Mouse (Mus musculus) ES-CJ7 (cell line): ENCODE data around the gene Acp7.

Experiments
- DNase-seq: peaks from one replicate; pipeline ENCODE4 v3.0.0; 2011; ENCODE audit warnings: low read depth, low spot score

The Acp7 gene

DNA sequence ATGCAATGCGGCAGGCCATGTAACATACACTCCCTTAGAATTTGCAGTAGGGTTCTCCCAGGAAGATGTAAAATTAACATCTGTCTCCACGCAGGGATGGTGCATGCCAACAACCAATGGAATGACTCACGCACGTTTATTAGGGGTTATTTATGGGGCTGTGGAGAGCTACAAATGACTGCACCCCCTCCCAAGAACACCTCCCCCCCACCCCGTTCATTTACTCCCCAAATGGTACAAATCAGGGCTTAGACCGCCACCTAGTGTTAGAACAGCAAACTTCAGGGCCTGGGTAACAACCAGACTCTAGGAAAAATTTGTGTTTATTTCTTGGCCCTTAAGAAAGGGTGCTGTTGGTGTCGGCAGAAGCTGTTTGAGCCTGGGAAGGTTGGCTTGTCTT, 29.5 kb downstream of the Acp7 start:
- DNase-seq, result peak; percentile 69

GRCm38 (mm10) chr7:28601029-28601428, 30.1 kb downstream of the Acp7 start:
- DNase-seq, result peak; percentile 75

DNA sequence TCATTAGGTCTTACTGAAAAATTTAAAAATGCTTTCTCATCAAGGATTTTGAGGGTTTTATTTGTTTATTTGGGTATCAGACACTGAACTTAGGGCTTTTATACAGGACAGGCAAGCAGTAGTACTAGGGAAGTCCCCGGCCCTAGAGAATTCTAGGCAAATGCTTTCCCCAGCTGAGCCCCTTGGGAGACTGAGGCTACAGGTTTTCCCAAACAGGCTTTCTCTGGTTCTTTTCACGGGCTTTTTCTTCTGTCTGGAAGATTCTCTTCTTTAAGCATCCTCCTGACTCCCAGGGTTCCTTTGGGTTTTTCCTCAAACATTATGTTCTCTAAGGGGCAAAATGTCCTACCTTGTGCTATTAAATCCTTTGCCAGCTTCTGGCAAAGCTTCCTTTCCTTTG, 32.2 kb downstream of the Acp7 start:
- DNase-seq, result no peak

DNA sequence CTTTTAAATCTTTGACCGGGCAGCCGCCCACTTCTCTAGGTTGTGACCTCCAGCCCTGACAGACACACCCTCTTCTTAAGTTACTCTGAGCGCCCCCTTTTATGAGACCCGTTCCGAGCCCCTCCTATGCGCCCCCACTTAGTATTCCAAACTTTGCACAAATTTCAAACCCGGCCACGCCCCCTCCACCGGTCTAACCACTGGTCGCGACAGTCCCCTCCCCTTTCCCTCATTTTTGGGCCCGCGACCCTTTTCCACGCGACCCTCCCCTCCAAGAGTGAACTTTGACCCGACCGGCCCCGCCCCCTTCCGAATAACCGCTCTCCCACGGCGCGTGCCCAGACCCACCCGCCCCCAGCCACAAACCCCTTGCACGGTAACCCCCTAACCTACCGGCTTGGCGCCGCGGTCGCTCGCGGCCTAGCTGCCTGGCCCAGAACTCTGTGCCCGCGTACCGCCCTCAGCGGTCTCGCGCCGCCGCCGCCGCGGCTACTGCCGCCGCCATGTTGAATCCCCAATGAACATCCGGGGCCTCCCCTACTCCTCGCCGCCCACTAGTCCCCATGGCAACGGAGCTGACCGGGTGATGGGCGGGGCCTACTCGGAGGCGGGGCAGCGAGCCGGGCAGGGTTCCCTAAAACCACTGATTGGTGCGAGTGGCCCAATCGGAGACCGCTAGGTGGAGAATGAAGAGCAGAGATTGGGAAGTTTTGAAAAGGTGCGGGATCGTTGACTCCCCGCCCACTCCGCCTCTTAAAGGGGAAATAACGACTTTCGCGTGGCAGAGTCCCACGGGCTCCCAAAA, 33.3 kb downstream of the Acp7 start, which contains the start of the genes Samd4b and Pak4:
TSS of gene Samd4b (minus strand) at position 503 of the 805 bp plus-strand sequence.
TSS of gene Pak4 (minus strand) at position 544 of the 805 bp plus-strand sequence.
- DNase-seq, result peak; percentile 98

- DNase-seq, result no peak
Measured at GRCm38 (mm10) chr7:28597277-28597570, 33.9 kb downstream of the Acp7 start.

DNA sequence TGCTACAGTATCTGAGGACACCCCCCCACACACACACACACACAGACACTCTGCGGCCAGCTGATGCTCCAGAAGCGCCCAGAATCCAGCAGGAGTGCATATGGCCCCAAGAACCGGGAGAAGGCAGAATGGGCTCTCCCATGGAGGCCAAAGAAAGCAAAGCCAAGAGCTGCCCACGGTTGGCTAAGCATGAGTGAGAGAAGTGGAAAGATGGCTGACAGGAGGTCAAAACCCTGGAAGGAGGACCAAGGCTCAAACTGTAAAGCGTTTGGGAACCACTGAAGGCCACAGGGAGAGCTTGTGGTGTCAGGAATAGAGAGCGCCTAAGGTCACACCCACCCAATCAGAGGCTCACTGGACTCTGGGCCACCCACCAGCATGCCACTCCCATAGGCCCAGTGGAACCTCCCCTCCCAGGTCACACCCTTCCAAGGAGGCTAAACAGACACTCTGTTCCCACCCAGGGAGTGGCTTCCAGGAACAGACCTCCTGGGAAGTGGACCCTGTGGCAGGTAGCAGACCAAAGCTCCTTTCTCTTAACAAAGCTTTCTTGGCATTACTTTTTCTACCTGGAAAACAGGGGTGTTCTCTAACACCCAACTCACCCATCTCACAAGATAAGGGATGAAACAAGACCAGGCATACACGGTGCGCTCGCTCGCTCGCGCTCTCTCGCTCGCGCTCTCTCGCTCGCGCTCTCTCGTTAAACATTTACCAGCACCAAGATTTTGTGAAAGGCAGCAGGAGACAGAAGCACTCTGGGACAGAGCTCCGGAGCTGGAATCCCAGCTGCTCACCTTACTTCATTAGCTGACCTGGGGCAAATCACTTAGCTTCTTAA, 34.5 kb downstream of the Acp7 start:
- peak; percentile 94 for DNase-seq

GRCm38 (mm10) chr7:28595751-28596435, 35.2 kb downstream of the Acp7 start:
- DNase-seq, result no peak

DNA sequence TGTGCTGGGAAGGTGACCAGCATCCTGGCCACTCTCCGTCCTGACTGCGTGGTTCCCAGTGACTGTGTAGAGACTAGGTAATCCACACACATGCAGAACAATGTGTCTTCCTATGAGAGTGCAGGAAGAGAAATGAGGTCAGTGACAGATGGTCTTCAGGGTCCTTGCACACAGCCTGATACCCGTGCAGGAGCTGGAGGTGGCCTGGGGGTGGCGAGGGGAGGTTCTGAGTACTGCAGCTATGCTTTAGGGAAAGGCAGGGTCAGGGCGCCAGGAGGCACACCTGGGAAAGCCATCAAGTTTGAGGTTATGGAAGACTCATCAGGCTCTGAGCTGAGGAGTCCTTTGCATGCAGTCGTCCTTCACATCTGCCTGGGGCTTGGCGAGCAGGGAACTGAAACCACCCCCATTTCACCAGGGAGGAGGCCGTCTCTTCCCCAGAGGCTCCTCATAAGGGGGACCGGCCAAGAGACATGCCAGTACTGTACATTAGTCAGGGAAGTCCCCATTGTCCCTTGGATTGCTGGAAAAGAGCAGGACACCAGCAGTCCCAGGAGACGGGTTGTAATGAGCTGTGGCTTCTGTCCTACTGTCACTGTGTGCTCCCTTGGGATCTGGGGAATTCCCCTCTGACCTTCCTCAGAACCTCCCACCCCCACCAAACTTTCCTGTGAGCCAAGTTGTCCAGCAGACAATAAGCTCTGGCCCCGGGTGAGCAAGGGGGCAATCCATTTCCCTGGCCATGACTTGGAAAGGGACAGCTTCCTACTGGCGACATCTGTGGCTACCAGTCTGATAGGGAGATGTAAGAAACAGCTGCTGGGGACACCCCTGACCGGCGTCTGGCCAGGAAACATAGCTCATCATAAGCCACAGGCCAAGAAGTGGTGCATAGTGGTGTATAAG, 37.7 kb downstream of the Acp7 start:
- DNase-seq, result no peak

DNA sequence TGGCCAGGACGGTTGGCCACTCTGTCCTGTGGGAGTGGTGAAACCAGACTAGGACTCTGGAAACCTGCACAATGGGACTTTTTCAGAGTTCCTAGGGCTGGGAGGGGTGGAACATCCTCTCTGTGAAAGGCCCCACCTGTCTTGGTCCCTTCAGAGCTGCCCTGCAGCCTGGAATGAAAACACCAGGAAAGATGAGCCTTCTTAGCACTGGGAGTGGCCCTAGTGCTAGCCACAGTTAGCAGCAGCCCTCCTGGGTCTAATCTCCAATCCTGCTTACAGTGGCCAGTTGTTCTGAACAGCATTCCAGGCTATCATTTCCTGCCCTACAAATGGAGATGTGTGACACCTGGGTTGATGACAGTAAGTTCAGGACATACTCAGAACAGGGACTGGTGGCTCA, 39.3 kb downstream of the Acp7 start:
- no peak for DNase-seq

- DNase-seq, result no peak
Measured at GRCm38 (mm10) chr7:28587644-28588043, 43.5 kb downstream of the Acp7 start.

DNA sequence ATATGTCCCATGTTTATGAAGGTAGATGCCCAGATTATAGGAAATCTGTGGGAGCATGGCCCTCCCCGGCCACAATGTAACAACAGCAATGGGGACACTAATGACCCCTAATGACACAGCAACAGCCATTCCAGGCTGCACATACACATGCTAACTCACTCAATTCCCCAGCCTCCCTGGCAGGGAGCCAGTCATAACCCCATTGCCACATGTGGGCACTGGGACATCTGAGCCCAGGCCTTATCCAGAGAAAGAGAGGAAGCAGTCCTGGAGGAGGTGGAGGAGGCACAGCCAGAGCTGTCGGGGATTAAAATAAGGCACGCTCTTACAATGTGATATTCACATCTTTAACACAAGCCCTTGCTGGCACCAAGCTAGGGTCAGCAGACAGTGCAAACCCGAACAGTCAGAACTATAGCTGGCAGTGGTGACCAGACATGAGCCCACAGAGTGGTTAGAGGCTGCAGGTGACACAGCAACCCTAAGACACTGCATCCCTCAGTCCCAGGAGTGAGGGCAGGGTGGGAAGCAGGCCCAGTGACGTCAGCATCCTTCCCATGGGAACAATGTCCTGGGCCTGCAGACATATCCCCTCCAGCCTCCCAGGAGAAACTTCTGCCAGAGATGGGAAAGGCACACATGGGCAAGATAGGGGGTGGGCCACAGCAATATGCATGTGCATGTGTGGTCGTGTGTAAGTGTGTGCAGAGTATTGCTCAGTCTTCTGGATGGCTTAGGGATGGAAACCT, 44.3 kb downstream of the Acp7 start:
- no peak for DNase-seq

DNA sequence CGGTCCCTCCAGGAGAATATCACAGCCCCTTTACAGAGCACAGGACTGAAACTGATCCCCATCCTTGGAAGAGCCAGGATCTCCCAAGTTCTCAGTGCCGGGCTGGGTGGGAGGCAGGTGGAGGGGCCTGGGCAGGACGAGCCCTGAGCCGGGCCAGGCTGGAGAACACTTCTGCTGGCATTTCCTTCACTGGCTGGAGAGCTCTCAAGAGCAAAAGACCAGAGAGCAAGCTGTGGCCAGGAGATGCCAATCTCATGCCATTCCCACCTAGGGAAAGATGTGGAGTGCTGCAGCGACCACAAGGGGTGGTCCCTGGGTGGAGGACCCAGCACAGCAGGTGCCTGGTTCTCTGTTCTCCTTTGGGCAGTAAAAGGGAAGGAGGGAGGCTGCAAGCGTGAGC, 46.1 kb downstream of the Acp7 start:
- no peak for DNase-seq

DNA sequence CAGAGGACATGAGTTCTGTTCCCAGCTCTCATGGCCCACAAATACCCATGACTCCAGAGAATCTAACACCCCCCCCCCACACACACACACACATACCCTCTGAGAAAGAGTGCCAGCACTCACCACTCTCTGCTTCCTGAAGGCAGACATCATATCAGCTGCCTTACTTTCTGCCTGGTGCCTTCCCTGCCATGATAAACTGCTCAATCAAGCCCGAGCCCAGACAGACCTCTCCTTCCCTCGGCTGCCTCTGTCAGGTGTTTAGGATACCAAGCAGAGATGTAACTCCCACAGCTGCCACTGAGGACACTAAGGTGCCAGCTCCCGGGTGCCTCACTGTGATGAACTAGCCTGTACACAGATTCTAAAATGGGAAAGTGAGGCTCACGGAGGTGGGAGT, 46.7 kb downstream of the Acp7 start:
- no peak for DNase-seq

DNA sequence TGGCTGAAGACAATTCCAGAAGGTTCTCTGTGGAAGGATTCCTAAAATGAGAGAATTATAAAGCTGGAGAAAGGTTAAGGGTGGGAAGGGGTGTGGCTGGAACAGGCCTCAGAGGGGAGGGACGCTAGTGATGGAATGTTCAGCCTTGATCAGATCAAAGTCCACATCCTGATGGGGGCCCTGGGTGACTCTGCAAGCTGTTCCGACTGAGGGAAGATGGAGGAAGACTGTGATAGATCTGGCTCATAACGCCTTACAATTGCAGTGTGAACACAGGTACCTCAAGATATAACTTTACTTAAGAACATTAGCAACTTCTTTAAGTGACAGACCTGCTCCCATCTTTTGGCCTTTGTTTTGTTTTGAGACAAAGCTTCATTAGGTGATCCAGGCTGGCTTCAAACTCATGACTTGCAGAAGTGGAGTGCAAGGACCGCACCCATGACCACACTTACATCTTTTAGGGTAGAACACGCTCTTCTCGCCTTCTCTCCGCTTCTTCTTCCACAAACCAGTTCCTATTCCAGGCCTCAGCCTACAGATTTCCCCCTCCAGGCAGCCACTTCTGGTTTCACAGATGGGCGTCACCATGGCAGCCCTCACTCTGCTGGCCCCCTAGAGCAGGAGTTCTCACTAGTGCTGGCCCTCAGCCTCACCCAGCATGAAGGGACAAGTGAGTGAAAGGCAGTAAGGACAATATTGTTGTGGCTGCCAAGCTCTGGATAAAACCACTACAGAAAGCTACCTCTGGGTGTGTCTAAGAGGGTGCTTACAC, 47.4 kb downstream of the Acp7 start:
- no peak for DNase-seq

DNA sequence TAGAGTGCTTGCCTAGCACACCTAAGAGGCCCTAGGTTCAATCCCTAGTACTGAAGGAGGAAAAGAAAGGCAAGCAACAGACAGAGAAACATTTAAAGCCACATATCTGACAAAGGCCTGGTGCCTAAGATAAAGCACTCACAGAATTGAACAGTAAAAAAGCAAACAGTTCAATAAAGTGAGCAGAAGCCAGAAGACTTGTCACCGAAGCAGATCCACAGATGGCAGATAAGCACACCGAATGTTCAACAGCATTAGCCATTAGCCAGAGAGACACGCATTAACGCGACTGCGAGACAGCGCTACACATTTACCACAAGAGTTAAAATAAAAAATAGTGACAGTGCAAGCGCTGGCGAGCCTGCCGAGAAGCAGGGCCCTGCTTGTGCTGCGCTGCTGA, 48.3 kb downstream of the Acp7 start:
- DNase-seq, result no peak

DNA sequence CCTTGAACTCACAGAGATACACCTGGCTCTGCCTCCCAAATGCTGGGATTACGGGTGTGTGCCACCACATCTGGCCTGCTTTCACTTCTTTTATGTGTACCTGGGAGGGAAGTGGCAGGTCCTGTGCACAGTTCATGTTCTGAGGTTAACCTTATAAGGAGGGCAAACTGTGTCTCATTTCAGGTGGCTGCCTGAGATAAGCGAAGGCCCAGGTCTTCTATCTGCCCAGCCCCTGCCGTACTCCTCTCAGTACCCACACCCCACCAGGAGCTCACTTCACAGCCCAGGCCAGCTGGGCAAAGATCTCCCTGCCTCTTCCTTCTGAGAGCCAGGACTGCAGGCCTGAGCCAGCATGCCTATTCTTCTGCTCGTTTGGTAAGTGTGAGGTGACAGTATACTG, 49.4 kb downstream of the Acp7 start:
- no peak for DNase-seq

DNA sequence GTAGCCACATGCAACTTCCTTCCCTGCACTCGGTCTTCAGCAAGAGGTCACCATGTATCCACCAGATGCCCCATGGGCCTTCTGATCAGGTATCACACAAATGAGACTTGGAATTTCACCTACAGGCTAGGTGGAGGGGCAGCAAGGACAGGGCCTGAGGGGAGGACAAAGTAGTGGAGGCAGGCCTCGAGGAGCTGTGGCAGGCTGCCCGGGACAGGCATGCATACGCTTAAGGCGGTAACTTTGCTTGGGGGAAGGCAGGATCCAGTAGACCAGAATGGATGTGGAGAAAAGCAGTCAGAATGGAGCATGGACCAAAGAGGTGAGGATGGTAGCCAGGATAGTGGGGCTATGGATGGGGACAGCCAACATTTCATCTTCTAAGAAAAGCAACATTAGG, 51.3 kb downstream of the Acp7 start:
- DNase-seq, result no peak

DNA sequence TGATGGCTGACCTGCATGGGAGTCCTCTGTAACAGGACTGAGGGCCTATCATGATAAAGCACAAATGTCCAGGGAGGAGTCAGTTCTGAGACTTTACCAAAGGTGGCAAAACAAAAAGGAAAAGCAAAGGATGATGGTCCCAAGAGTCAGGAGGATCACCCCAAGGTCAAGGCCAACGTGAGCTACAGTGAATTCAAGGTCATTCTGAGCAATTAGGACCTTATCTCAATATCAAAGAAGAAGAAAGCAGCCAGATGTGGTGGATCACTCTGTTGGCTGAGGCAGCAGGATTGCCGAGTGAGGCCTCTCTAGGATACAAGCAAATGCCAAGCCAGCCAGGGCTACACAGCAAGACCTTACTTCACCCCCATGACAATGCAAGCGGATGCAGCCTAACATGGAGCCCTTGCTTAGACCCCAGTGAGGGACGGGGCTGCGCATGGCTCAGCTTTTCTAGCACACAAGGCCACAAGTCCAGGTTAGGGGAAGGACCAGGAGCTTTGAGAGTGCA, 52.5 kb downstream of the Acp7 start:
- DNase-seq, result peak; percentile 96

- DNase-seq, result no peak
Measured at GRCm38 (mm10) chr7:28577826-28578542, 53.1 kb downstream of the Acp7 start.
